20 mouse cellular contexts compared by ENCODE assay signal in the genomic region with DNA sequence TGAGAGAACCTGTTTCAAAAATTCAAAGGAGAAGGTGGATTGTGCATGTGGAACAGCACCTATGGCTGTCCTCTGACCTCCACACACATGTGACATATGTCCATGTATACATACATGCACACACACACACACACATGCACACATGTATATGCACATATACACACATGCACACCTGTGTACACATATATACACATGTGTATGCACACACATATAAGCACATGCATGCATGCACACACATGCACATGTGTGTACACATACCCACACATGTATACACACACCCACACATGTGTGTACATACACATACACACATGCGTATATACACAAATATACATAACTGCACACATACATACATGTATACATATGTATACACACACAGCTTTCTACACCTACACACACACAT.
"Had no signal": no experiment of that assay in that cellular context is flagged by ENCODE, and none has a peak within 500 bp of the region (broad histone marks: within the 10 kb centered on the region; RNA-seq: fewer than 3 reads in every experiment).

No protein-coding gene starts in this region.

- H3K4me2 ChIP-seq: hindbrain, embryonic 12.5 days; hindbrain, embryonic 14.5 days; intestine, embryonic 15.5 days; limb, embryonic 12.5 days had no signal

- DNase-seq: gastrocnemius, postnatal 10 days; gastrocnemius, postnatal 25 days; heart, adult 2 months; heart, postnatal 4 days; kidney, adult 18-20 months; kidney, adult 8-10 months; kidney, postnatal 10 days; kidney, postnatal 25 days; kidney, postnatal 4 days had no signal

- H3K27me3 ChIP-seq: hindbrain, embryonic 12.5 days; intestine, embryonic 15.5 days had no signal

- H3K4me1 ChIP-seq: hindbrain, embryonic 12.5 days; intestine, embryonic 15.5 days had no signal

- ATAC-seq: hindbrain, embryonic 16.5 days; intestine, embryonic 15.5 days; intestine, postnatal 0 days had no signal

- H3K27ac ChIP-seq: heart, adult 2 months; hindbrain, embryonic 10.5 days; hindbrain, embryonic 12.5 days; hindbrain, embryonic 14.5 days; intestine, embryonic 15.5 days; layer of hippocampus, adult 2 months; left cerebral cortex, adult 2 months; limb, embryonic 10.5 days; limb, embryonic 12.5 days had no signal

- H3K9ac ChIP-seq: heart, embryonic 12.5 days; hindbrain, embryonic 12.5 days; hindbrain, embryonic 14.5 days; intestine, embryonic 15.5 days; limb, embryonic 12.5 days had no signal

- H3K9me3 ChIP-seq: heart, embryonic 12.5 days; hindbrain, embryonic 10.5 days; hindbrain, embryonic 12.5 days; intestine, embryonic 15.5 days; limb, embryonic 10.5 days; limb, embryonic 12.5 days had no signal

- H3K36me3 ChIP-seq: heart, embryonic 12.5 days; hindbrain, embryonic 10.5 days; hindbrain, embryonic 12.5 days; intestine, embryonic 15.5 days; limb, embryonic 10.5 days; limb, embryonic 12.5 days had no signal

- H3K4me3 ChIP-seq: heart, adult 2 months; hindbrain, embryonic 10.5 days; hindbrain, embryonic 12.5 days; intestine, embryonic 15.5 days; layer of hippocampus, adult 2 months; left cerebral cortex, adult 2 months; limb, embryonic 10.5 days; limb, embryonic 12.5 days had no signal
